Mouse (Mus musculus): Measurements from ENCODE around the gene Hist1h2be. TPM values are rescaled to one million over a fixed set of nuclear protein-coding genes. Genes with fewer than 3 reads are reported as not detected.
A peak's percentile ranks its signal among the peaks of the same experiment; 100 is the strongest.
"Not testable (repeated sequence)": the region's sequence is repeated elsewhere in the genome, so short reads cannot be mapped to it uniquely, and the experiment has no call there.

Gene Hist1h2be
- polyA plus RNA-seq, 1 experiment from 2014 or later: 2.3 TPM

GRCm38 (mm10) chr13:23595185-23595584, 25.7 kb downstream of the Hist1h2be start:
- peak overlapping the region; percentile 50 for H3K27ac ChIP-seq (ENCODE audit: low read length)
- H3K36me3 ChIP-seq (ENCODE audit: control insufficient read depth, insufficient read depth, low read length): no peaks in the 10 kb centered on the region
- H3K4me2 ChIP-seq (ENCODE audit: low read depth, low read length): peak overlapping the region; percentile 3; the same call in 1 of the 2 replicates
- no peak overlapping the region for H3K9ac ChIP-seq (ENCODE audit: low read depth, low read length)
- H3K27me3 ChIP-seq (replicated peaks; ENCODE audit: control insufficient read depth, insufficient read depth, low read length): no peaks in the 10 kb centered on the region
- peaks cover 5% of the 10 kb centered on the region; the same call in 1 of the 2 replicates for H3K4me1 ChIP-seq (ENCODE audit: control insufficient read depth, insufficient read depth, low read length)
- H3K9me3 ChIP-seq (ENCODE audit: control insufficient read depth, low read length): no peaks in the 10 kb centered on the region
- WGBS: 77% methylated on average over 2 of the region's 2 CpGs
- H3K4me3 ChIP-seq (ENCODE audit: low read length): no peak overlapping the region
- no peak for ATAC-seq

GRCm38 (mm10) chr13:23593051-23593770, 27.7 kb downstream of the Hist1h2be start:
- H3K9ac ChIP-seq (ENCODE audit: low read depth, low read length): 0 out of 2 replicates have a peak overlapping the region, but pooled peaks have one; percentile 37
- ATAC-seq: peak; percentile 72
- no peak overlapping the region for H3K4me2 ChIP-seq (ENCODE audit: low read depth, low read length)
- H3K4me3 ChIP-seq (ENCODE audit: low read length): no peak overlapping the region
- H3K9me3 ChIP-seq (ENCODE audit: control insufficient read depth, low read length): no peaks in the 10 kb centered on the region
- H3K4me1 ChIP-seq (ENCODE audit: control insufficient read depth, insufficient read depth, low read length): peaks cover 5% of the 10 kb centered on the region; the same call in 1 of the 2 replicates
- 52% methylated on average over 5 of the region's 5 CpGs for WGBS
- no peaks in the 10 kb centered on the region for H3K36me3 ChIP-seq (ENCODE audit: control insufficient read depth, insufficient read depth, low read length)
- H3K27me3 ChIP-seq (replicated peaks; ENCODE audit: control insufficient read depth, insufficient read depth, low read length): no peaks in the 10 kb centered on the region
- H3K27ac ChIP-seq (ENCODE audit: low read length): peak overlapping the region; percentile 74

GRCm38 (mm10) chr13:23592614-23593013, 28.3 kb downstream of the Hist1h2be start:
- Histone ChIP-seq H3K4me1 (ENCODE audit: control insufficient read depth, insufficient read depth, low read length) (peaks cover 5% of the 10 kb centered on the region; the same call in 1 of the 2 replicates), H3K36me3 (ENCODE audit: control insufficient read depth, insufficient read depth, low read length) (no peaks in the 10 kb centered on the region), H3K27me3 (replicated peaks; ENCODE audit: control insufficient read depth, insufficient read depth, low read length) (no peaks in the 10 kb centered on the region), H3K4me3 (ENCODE audit: low read length) (no peak overlapping the region), H3K4me2 (ENCODE audit: low read depth, low read length) (no peak overlapping the region), H3K9me3 (ENCODE audit: control insufficient read depth, low read length) (no peaks in the 10 kb centered on the region), H3K9ac (ENCODE audit: low read depth, low read length) (no peak overlapping the region), H3K27ac (ENCODE audit: low read length) (peak overlapping the region; percentile 48; the same call in 1 of the 2 replicates)
- no peak for ATAC-seq
- 83% methylated on average over 7 of the region's 7 CpGs for WGBS

- H3K27me3 ChIP-seq (replicated peaks; ENCODE audit: control insufficient read depth, insufficient read depth, low read length); H3K4me1 ChIP-seq (ENCODE audit: control insufficient read depth, insufficient read depth, low read length); H3K9me3 ChIP-seq (ENCODE audit: control insufficient read depth, low read length); H3K4me3 ChIP-seq (ENCODE audit: low read length); H3K36me3 ChIP-seq (ENCODE audit: control insufficient read depth, insufficient read depth, low read length); H3K4me2 ChIP-seq (ENCODE audit: low read depth, low read length); H3K9ac ChIP-seq (ENCODE audit: low read depth, low read length); ATAC-seq; H3K27ac ChIP-seq (ENCODE audit: low read length): not testable (repeated sequence)
- WGBS: 79% methylated on average over 7 of the region's 7 CpGs
Measured at GRCm38 (mm10) chr13:23591886-23592285, 29.0 kb downstream of the Hist1h2be start.

DNA sequence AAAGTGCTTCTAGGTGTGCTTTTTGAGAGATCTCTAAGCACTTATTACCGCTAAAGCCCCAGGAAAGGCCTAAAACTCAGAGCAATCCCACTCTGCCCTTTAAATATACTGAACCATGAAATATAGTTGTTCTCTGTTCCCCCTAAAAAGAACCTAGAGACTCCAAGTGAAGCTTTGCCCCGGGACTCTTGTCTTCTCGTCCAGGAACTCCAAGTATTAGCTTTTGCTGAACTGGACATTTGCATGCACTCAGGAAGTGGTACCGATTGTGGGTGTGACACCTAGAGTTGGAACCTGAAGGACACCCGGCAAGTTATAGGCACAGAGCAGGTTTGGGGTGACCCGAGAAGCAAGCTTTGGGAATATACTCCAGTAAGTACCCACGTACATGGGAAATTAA, 29.7 kb downstream of the Hist1h2be start:
- Histone ChIP-seq H3K36me3 (ENCODE audit: control insufficient read depth, insufficient read depth, low read length) (no peaks in the 10 kb centered on the region), H3K27ac (ENCODE audit: low read length) (no peak overlapping the region), H3K27me3 (replicated peaks; ENCODE audit: control insufficient read depth, insufficient read depth, low read length) (no peaks in the 10 kb centered on the region), H3K4me3 (ENCODE audit: low read length) (no peak overlapping the region), H3K4me1 (ENCODE audit: control insufficient read depth, insufficient read depth, low read length) (peaks cover 9% of the 10 kb centered on the region; the same call in 1 of the 2 replicates), H3K4me2 (ENCODE audit: low read depth, low read length) (no peak overlapping the region), H3K9ac (ENCODE audit: low read depth, low read length) (no peak overlapping the region), H3K9me3 (ENCODE audit: control insufficient read depth, low read length) (no peaks in the 10 kb centered on the region)
- no peak for ATAC-seq
- WGBS: 91% methylated on average over 7 of the region's 7 CpGs

DNA sequence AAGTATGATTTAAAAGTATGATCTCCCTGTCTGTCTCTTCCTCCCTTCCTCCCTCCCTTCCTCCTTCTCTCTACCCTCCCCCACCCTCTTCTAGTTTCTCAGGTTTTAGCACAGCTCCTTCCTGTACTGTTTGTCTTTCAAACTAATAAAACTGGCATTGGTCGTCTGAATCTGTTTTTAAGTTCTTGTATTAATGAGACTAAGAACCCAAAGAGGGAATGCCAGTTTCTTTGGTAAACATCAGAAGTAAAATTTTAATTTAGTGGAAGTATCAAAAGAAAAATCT, 34.0 kb downstream of the Hist1h2be start:
- H3K36me3 ChIP-seq (ENCODE audit: control insufficient read depth, insufficient read depth, low read length): no peaks in the 10 kb centered on the region
- ATAC-seq: no peak
- H3K9me3 ChIP-seq (ENCODE audit: control insufficient read depth, low read length): no peaks in the 10 kb centered on the region
- 2% methylated on average over 1 of the region's 1 CpGs for WGBS
- peak overlapping the region; percentile 95 for H3K27ac ChIP-seq (ENCODE audit: low read length)
- peaks cover 16% of the 10 kb centered on the region for H3K4me1 ChIP-seq (ENCODE audit: control insufficient read depth, insufficient read depth, low read length)
- peak overlapping the region; percentile 65 for H3K4me2 ChIP-seq (ENCODE audit: low read depth, low read length)
- H3K27me3 ChIP-seq (replicated peaks; ENCODE audit: control insufficient read depth, insufficient read depth, low read length): no peaks in the 10 kb centered on the region
- peak overlapping the region; percentile 42 for H3K4me3 ChIP-seq (ENCODE audit: low read length)
- peak overlapping the region; percentile 64 for H3K9ac ChIP-seq (ENCODE audit: low read depth, low read length)

- Histone ChIP-seq H3K4me2 (ENCODE audit: low read depth, low read length) (peak overlapping the region; percentile 65), H3K27me3 (replicated peaks; ENCODE audit: control insufficient read depth, insufficient read depth, low read length) (no peaks in the 10 kb centered on the region), H3K36me3 (ENCODE audit: control insufficient read depth, insufficient read depth, low read length) (no peaks in the 10 kb centered on the region), H3K9ac (ENCODE audit: low read depth, low read length) (peak overlapping the region; percentile 64), H3K4me3 (ENCODE audit: low read length) (peak overlapping the region; percentile 42), H3K27ac (ENCODE audit: low read length) (peak overlapping the region; percentile 95), H3K9me3 (ENCODE audit: control insufficient read depth, low read length) (no peaks in the 10 kb centered on the region), H3K4me1 (ENCODE audit: control insufficient read depth, insufficient read depth, low read length) (peaks cover 16% of the 10 kb centered on the region)
- WGBS: 2% methylated on average over 22 of the region's 22 CpGs
- ATAC-seq: no peak
Measured at GRCm38 (mm10) chr13:23586099-23586939, 34.6 kb downstream of the Hist1h2be start.

DNA sequence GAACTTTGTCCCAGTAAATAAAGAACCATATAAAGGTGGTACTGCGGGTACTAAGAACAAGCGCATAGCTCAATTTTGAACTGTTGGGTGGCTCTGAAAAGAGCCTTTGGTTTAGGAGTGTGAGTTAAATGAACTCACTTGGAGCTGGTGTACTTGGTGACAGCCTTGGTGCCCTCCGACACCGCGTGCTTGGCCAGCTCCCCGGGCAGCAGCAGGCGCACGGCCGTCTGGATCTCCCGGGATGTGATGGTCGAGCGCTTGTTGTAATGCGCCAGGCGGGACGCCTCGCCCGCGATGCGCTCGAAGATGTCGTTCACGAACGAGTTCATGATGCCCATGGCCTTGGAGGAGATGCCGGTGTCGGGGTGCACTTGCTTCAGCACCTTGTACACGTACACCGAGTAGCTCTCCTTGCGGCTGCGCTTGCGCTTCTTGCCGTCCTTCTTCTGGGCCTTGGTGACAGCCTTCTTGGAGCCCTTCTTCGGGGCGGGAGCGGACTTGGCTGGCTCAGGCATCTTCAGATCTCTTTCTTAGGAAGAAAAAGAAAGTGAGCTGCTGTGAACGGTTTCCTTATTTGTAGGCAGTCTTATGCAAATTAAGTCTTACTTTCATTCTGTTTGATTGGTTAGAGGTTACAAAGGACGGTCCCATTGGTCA, 35.4 kb downstream of the Hist1h2be start:
- H3K4me3 ChIP-seq (ENCODE audit: low read length): peak overlapping the region; percentile 46
- ATAC-seq: peak; percentile 87
- not testable (repeated sequence) for H3K27me3 ChIP-seq (replicated peaks; ENCODE audit: control insufficient read depth, insufficient read depth, low read length); H3K36me3 ChIP-seq (ENCODE audit: control insufficient read depth, insufficient read depth, low read length); H3K9me3 ChIP-seq (ENCODE audit: control insufficient read depth, low read length)
- peak overlapping the region; percentile 66 for H3K4me2 ChIP-seq (ENCODE audit: low read depth, low read length)
- peak overlapping the region; percentile 96 for H3K27ac ChIP-seq (ENCODE audit: low read length)
- peaks cover 18% of the 10 kb centered on the region for H3K4me1 ChIP-seq (ENCODE audit: control insufficient read depth, insufficient read depth, low read length)
- under 1% methylated on average over 31 of the region's 36 CpGs for WGBS
- H3K9ac ChIP-seq (ENCODE audit: low read depth, low read length): peak overlapping the region; percentile 68

- no peaks in the 10 kb centered on the region for H3K36me3 ChIP-seq (ENCODE audit: control insufficient read depth, insufficient read depth, low read length)
- peak overlapping the region; percentile 96 for H3K27ac ChIP-seq (ENCODE audit: low read length)
- under 1% methylated on average over 21 of the region's 21 CpGs for WGBS
- peaks cover 18% of the 10 kb centered on the region for H3K4me1 ChIP-seq (ENCODE audit: control insufficient read depth, insufficient read depth, low read length)
- H3K4me2 ChIP-seq (ENCODE audit: low read depth, low read length): peak overlapping the region; percentile 66
- ATAC-seq: 0 out of 2 replicates have a peak, but pooled peaks have one; percentile 4
- peak overlapping the region; percentile 68 for H3K9ac ChIP-seq (ENCODE audit: low read depth, low read length)
- H3K4me3 ChIP-seq (ENCODE audit: low read length): peak overlapping the region; percentile 46
- no peaks in the 10 kb centered on the region for H3K9me3 ChIP-seq (ENCODE audit: control insufficient read depth, low read length)
- H3K27me3 ChIP-seq (replicated peaks; ENCODE audit: control insufficient read depth, insufficient read depth, low read length): no peaks in the 10 kb centered on the region
Measured at GRCm38 (mm10) chr13:23585029-23585441, 35.9 kb downstream of the Hist1h2be start.

Measured in intestine, embryonic 16.5 days (tissue).